Mouse (Mus musculus) erythroid progenitor cell, adult 5-6 weeks (primary cell): ENCODE measurements around the gene Krtap19-9b. TPM values are rescaled to one million over a fixed set of nuclear protein-coding genes. Genes with fewer than 3 reads are reported as not detected.

ENCODE experiments used
- ATAC-seq: replicated peaks from 2 replicates; pipeline ENCODE4 v1.8.0; 2016; ENCODE audit warnings: moderate number of reproducible peaks, mild to moderate bottlenecking, moderate TSS enrichment, inconsistent platforms; ENCODE audit not compliant: poor library complexity, low FRiP score, severe bottlenecking
- total RNA-seq, 2 experiments: library from RNA; stranded (forward) in 1 of 2; stranded (reverse) in 1 of 2; fragments of 150-400 nt in 1 of 2; fragments of 186-747, 209-891 nt in 1 of 2; gene quantifications; 2 replicates each; pipeline versions ENCODE4 v1.2.3 to v1.2.4; 2015 to 2017; ENCODE audit warnings: low replicate concordance in 2 of 2

Gene Krtap19-9b
- total RNA-seq (2015; ENCODE audit: low replicate concordance) (not detected in 2 replicates), total RNA-seq (2017; ENCODE audit: low replicate concordance) (not detected in 2 replicates)

DNA sequence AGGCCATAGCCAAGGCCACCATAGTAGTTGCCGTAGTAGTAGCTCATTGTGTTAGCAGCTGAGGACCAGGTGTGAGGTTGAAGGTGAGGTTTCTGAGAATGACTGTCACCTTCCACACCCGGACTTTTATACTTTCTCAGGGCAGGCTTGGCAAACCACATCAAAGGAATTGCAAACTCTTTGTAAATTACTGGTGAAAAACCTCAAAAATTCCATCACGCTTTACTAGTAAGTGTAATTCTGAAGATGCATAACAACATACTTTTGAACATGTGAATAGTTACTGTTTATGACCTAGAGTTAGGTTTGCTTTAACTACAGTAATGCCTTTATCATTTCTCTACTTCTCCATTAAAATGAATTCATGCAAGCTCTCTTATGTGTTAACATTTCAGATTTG lies at the start of gene Krtap19-9b:
TSS of gene Krtap19-9b (minus strand) at position 101 of the 400 bp plus-strand sequence.
- ATAC-seq: no peak

DNA sequence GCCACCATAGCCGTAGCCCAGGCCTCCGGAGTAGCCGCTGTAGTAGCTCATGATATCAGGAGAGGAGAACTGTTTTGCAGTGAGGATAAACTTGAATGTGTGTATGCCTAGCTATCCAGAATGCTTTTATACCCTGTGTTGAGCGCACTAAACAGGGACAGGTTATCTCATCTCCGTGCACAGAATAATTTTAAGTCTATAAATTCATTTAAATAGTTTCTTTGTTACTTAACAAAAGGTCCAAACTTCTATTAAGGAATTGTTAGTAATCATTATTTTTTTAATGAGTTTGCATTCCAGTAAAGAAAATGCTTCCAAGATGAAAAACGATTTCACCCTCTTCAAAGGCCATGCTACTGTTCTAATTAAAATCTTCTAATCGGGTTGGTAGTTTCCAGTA lies 30.7 kb upstream of the Krtap19-9b start, which contains the start of gene Krtap16-3:
TSS of gene Krtap16-3 (minus strand) at position 101 of the 400 bp plus-strand sequence.
- ATAC-seq: no peak

GRCm38 (mm10) chr16:88941106-88941505 lies 9.0 kb upstream of the Krtap19-9b start:
- ATAC-seq: no peak

DNA sequence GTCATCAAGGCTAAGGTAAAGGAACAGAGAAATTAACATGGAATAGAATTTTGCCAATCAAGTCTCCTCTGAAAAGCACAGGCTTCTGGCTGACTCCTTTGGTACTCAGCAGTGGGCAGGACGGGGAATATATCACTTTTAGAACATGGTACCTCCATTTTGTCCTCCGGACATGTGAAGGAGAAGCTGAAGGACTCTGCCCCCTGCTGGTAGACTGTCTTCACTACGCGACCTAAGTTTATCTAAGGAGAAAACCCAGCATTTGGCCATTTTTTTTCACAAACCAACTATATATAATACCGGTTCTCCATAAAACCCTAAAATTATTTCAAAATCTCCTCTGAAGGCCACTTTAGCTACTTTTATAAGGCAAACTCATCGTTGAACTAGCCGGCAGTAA lies 6.2 kb upstream of the Krtap19-9b start:
- ATAC-seq: no peak

GRCm38 (mm10) chr16:88896357-88896756 lies 35.7 kb downstream of the Krtap19-9b start, which contains the start of gene Krtap19-5:
Krtap19-5 (minus strand) TSS chr16:88896457.
- ATAC-seq: no peak

GRCm38 (mm10) chr16:88886870-88887269 lies 45.2 kb downstream of the Krtap19-9b start:
- no peak for ATAC-seq

DNA sequence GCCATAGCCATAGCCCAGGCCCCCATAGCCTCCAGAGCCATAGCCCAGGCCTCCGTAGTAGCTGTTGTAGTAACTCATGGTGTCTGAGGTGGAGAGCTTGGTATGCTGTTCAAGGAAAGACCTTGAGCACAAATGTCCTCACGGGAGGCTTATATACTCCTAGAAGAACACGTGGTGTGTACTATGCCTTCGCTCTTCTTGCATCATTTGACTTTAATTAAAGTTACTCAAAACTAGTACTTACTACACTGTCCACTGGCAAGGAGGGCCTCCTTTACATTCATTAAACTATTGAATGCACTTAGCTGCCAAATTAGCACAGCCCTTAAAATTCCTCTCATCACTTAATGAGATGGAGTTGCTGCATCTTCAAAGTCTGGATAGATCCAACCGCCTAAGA lies 47.1 kb downstream of the Krtap19-9b start, which contains the start of gene Krtap19-4:
TSS of gene Krtap19-4 (minus strand) at position 101 of the 400 bp plus-strand sequence.
- no peak for ATAC-seq

Other genes starting within 250 kb of the Krtap19-9b start
- gene 2310061N02Rik, start 224.3 kb downstream of the Krtap19-9b start, total RNA-seq (2015; ENCODE audit: low replicate concordance): not detected in 2 replicates
- gene 2310061N02Rik, start 224.3 kb downstream of the Krtap19-9b start, total RNA-seq (2017; ENCODE audit: low replicate concordance): not detected in 2 replicates
- gene Krtap13-1, start 203.4 kb downstream of the Krtap19-9b start, total RNA-seq (2015; ENCODE audit: low replicate concordance): not detected in 2 replicates
- not detected in 2 replicates for gene Krtap13-1, start 203.4 kb downstream of the Krtap19-9b start, total RNA-seq (2017; ENCODE audit: low replicate concordance)
- not detected in 2 replicates for gene Krtap13, start 180.6 kb downstream of the Krtap19-9b start, total RNA-seq (2015; ENCODE audit: low replicate concordance)
- not detected in 2 replicates for gene Krtap13, start 180.6 kb downstream of the Krtap19-9b start, total RNA-seq (2017; ENCODE audit: low replicate concordance)
- not detected in 2 replicates for gene 2310034C09Rik, start 173.4 kb downstream of the Krtap19-9b start, total RNA-seq (2015; ENCODE audit: low replicate concordance)
- gene 2310034C09Rik, start 173.4 kb downstream of the Krtap19-9b start, total RNA-seq (2017; ENCODE audit: low replicate concordance): not detected in 2 replicates
- not detected in 2 replicates for gene 2310057N15Rik, start 158.1 kb downstream of the Krtap19-9b start, total RNA-seq (2015; ENCODE audit: low replicate concordance)
- not detected in 2 replicates for gene 2310057N15Rik, start 158.1 kb downstream of the Krtap19-9b start, total RNA-seq (2017; ENCODE audit: low replicate concordance)
- not detected in 2 replicates for gene Gm5965, start 154.4 kb downstream of the Krtap19-9b start, total RNA-seq (2015; ENCODE audit: low replicate concordance)
- not detected in 2 replicates for gene Gm5965, start 154.4 kb downstream of the Krtap19-9b start, total RNA-seq (2017; ENCODE audit: low replicate concordance)
- not detected in 2 replicates for gene Gm20741, start 120.0 kb downstream of the Krtap19-9b start, total RNA-seq (2015; ENCODE audit: low replicate concordance)
- gene Gm20741, start 120.0 kb downstream of the Krtap19-9b start, total RNA-seq (2017; ENCODE audit: low replicate concordance): not detected in 2 replicates
- not detected in 2 replicates for gene Krtap15, start 112.0 kb downstream of the Krtap19-9b start, total RNA-seq (2015; ENCODE audit: low replicate concordance)
- not detected in 2 replicates for gene Krtap15, start 112.0 kb downstream of the Krtap19-9b start, total RNA-seq (2017; ENCODE audit: low replicate concordance)
- not detected in 2 replicates for gene Krtap14, start 106.1 kb downstream of the Krtap19-9b start, total RNA-seq (2015; ENCODE audit: low replicate concordance)
- gene Krtap14, start 106.1 kb downstream of the Krtap19-9b start, total RNA-seq (2017; ENCODE audit: low replicate concordance): not detected in 2 replicates
- not detected in 2 replicates for gene Krtap19-1, start 62.9 kb downstream of the Krtap19-9b start, total RNA-seq (2015; ENCODE audit: low replicate concordance)
- not detected in 2 replicates for gene Krtap19-1, start 62.9 kb downstream of the Krtap19-9b start, total RNA-seq (2017; ENCODE audit: low replicate concordance)
- gene Krtap19-2, start 58.0 kb downstream of the Krtap19-9b start, total RNA-seq (2015; ENCODE audit: low replicate concordance): not detected in 2 replicates
- not detected in 2 replicates for gene Krtap19-2, start 58.0 kb downstream of the Krtap19-9b start, total RNA-seq (2017; ENCODE audit: low replicate concordance)
- not detected in 2 replicates for gene Krtap19-3, start 54.2 kb downstream of the Krtap19-9b start, total RNA-seq (2015; ENCODE audit: low replicate concordance)
- not detected in 2 replicates for gene Krtap19-3, start 54.2 kb downstream of the Krtap19-9b start, total RNA-seq (2017; ENCODE audit: low replicate concordance)
- not detected in 2 replicates for gene Krtap19-4, start 47.2 kb downstream of the Krtap19-9b start, total RNA-seq (2015; ENCODE audit: low replicate concordance)
- gene Krtap19-4, start 47.2 kb downstream of the Krtap19-9b start, total RNA-seq (2017; ENCODE audit: low replicate concordance): not detected in 2 replicates
- not detected in 2 replicates for gene Krtap19-5, start 35.8 kb downstream of the Krtap19-9b start, total RNA-seq (2015; ENCODE audit: low replicate concordance)
- gene Krtap19-5, start 35.8 kb downstream of the Krtap19-9b start, total RNA-seq (2017; ENCODE audit: low replicate concordance): not detected in 2 replicates
- gene Krtap16-3, start 30.6 kb upstream of the Krtap19-9b start, total RNA-seq (2015; ENCODE audit: low replicate concordance): not detected in 2 replicates
- gene Krtap16-3, start 30.6 kb upstream of the Krtap19-9b start, total RNA-seq (2017; ENCODE audit: low replicate concordance): not detected in 2 replicates
- gene Krtap22-2, start 78.5 kb upstream of the Krtap19-9b start, total RNA-seq (2015; ENCODE audit: low replicate concordance): not detected in 2 replicates
- not detected in 2 replicates for gene Krtap22-2, start 78.5 kb upstream of the Krtap19-9b start, total RNA-seq (2017; ENCODE audit: low replicate concordance)
- not detected in 2 replicates for gene Gm10229, start 83.0 kb upstream of the Krtap19-9b start, total RNA-seq (2015; ENCODE audit: low replicate concordance)
- not detected in 2 replicates for gene Gm10229, start 83.0 kb upstream of the Krtap19-9b start, total RNA-seq (2017; ENCODE audit: low replicate concordance)
- not detected in 2 replicates for gene Krtap6-1, start 99.4 kb upstream of the Krtap19-9b start, total RNA-seq (2015; ENCODE audit: low replicate concordance)
- gene Krtap6-1, start 99.4 kb upstream of the Krtap19-9b start, total RNA-seq (2017; ENCODE audit: low replicate concordance): not detected in 2 replicates
- gene Gm10228, start 109.2 kb upstream of the Krtap19-9b start, total RNA-seq (2015; ENCODE audit: low replicate concordance): not detected in 2 replicates
- gene Gm10228, start 109.2 kb upstream of the Krtap19-9b start, total RNA-seq (2017; ENCODE audit: low replicate concordance): not detected in 2 replicates
- gene Krtap6-5, start 115.6 kb upstream of the Krtap19-9b start, total RNA-seq (2015; ENCODE audit: low replicate concordance): not detected in 2 replicates
- not detected in 2 replicates for gene Krtap6-5, start 115.6 kb upstream of the Krtap19-9b start, total RNA-seq (2017; ENCODE audit: low replicate concordance)
- gene 1110025L11Rik, start 131.7 kb upstream of the Krtap19-9b start, total RNA-seq (2015; ENCODE audit: low replicate concordance): not detected in 2 replicates
- gene 1110025L11Rik, start 131.7 kb upstream of the Krtap19-9b start, total RNA-seq (2017; ENCODE audit: low replicate concordance): not detected in 2 replicates
- not detected in 2 replicates for gene Krtap6-3, start 151.8 kb upstream of the Krtap19-9b start, total RNA-seq (2015; ENCODE audit: low replicate concordance)
- gene Krtap6-3, start 151.8 kb upstream of the Krtap19-9b start, total RNA-seq (2017; ENCODE audit: low replicate concordance): not detected in 2 replicates
- not detected in 2 replicates for gene Gm6358, start 208.6 kb upstream of the Krtap19-9b start, total RNA-seq (2015; ENCODE audit: low replicate concordance)
- gene Gm6358, start 208.6 kb upstream of the Krtap19-9b start, total RNA-seq (2017; ENCODE audit: low replicate concordance): not detected in 2 replicates
- gene Gm10061, start 218.8 kb upstream of the Krtap19-9b start, total RNA-seq (2015; ENCODE audit: low replicate concordance): not detected in 2 replicates
- gene Gm10061, start 218.8 kb upstream of the Krtap19-9b start, total RNA-seq (2017; ENCODE audit: low replicate concordance): not detected in 2 replicates
- gene Gm9789, start 225.7 kb upstream of the Krtap19-9b start, total RNA-seq (2015; ENCODE audit: low replicate concordance): not detected in 2 replicates
- gene Gm9789, start 225.7 kb upstream of the Krtap19-9b start, total RNA-seq (2017; ENCODE audit: low replicate concordance): not detected in 2 replicates
- not detected in 2 replicates for gene Gm7735, start 237.2 kb upstream of the Krtap19-9b start, total RNA-seq (2015; ENCODE audit: low replicate concordance)
- not detected in 2 replicates for gene Gm7735, start 237.2 kb upstream of the Krtap19-9b start, total RNA-seq (2017; ENCODE audit: low replicate concordance)
- not detected in 2 replicates for gene 1110057P08Rik, start 242.5 kb upstream of the Krtap19-9b start, total RNA-seq (2015; ENCODE audit: low replicate concordance)
- gene 1110057P08Rik, start 242.5 kb upstream of the Krtap19-9b start, total RNA-seq (2017; ENCODE audit: low replicate concordance): not detected in 2 replicates